In the genomic region with DNA sequence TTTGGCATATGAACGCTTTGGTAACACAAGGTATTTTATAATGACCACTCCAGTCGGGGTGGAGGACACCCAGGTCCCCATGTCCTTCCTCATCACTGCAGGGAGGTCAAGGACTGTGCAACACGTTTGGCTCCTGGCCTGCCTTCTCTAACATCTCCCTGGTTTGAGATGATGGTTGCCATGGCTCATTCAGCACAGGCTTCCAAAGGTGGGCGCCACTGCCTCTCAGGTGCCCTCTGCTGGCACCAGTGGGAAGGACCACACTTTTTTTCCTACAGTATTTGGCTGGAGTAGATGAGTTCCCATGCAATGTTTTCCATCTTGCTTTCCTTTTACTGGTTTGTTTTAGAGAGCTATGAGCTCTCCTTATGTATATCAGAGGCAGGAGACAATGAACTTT, we compare ENCODE assay signal across 8 mouse cellular contexts.
A peak's percentile ranks its signal among the peaks of the same experiment; 100 is the strongest.
DNase-seq lines count a peak whose midpoint lies in the region; ATAC-seq and TF ChIP-seq lines count a peak whose summit lies in the region.

No protein-coding gene starts in this region.

- DNase-seq in gastrocnemius, adult 2 months, result peak; percentile 22
- no peak for DNase-seq in gastrocnemius, adult 18-20 months (ENCODE audit: low spot score)
- no peak for DNase-seq in testis, postnatal 14 days (ENCODE audit: low spot score)
- DNase-seq in embryo, embryonic 10 days (ENCODE audit: low spot score), result peak; percentile 70
- peak; percentile 75 for DNase-seq in kidney, postnatal 4 days
- DNase-seq in adipocyte (ENCODE audit: low spot score), result no peak

- H3K27ac ChIP-seq in gastrocnemius, adult 2 months, result no peak overlapping the region
- H3K27ac ChIP-seq in testis, adult 2 months (ENCODE audit: control insufficient read depth, insufficient read depth, low read depth, low read length), result no peak overlapping the region

- H3K36me3 ChIP-seq in testis, adult 2 months (ENCODE audit: control insufficient read depth, insufficient read depth, low read length), result no peaks in the 10 kb centered on the region

- peak; percentile 81 for ATAC-seq in megakaryocyte-erythroid progenitor cell, adult 5-6 weeks (replicated peaks; ENCODE audit: low FRiP score, low TSS enrichment, poor library complexity, severe bottlenecking)

- H3K4me1 ChIP-seq in testis, adult 2 months (ENCODE audit: control insufficient read depth, insufficient read depth, low read length), result peaks cover 3% of the 10 kb centered on the region

- intact Hi-C loops in gastrocnemius, adult 2 months (cut with DNase I), result loop anchor here (5.0 kb wide), 1 partner anchor 198 kb away; no protein-coding TSS in a partner anchor

- peak; percentile 65 for TF ChIP-seq CTCF in gastrocnemius, adult 2 months (IDR thresholded peaks at IDR 0.05)
- peak; percentile 71; the same call in 1 of the 2 replicates for TF ChIP-seq CTCF in testis, adult 2 months (IDR thresholded peaks at IDR 0.05; ENCODE audit: control insufficient read depth, insufficient read depth, insufficient replicate concordance, low read depth, low read length)

- no peaks in the 10 kb centered on the region for H3K27me3 ChIP-seq in testis, adult 2 months (ENCODE audit: control insufficient read depth, insufficient read depth, low read length)

- H3K4me3 ChIP-seq in gastrocnemius, adult 2 months, result no peak overlapping the region
- H3K4me3 ChIP-seq in testis, adult 2 months (ENCODE audit: control insufficient read depth, low read depth, low read length), result no peak overlapping the region

- TF ChIP-seq POLR2A in testis, adult 2 months (IDR thresholded peaks at IDR 0.05; ENCODE audit: control insufficient read depth, low read depth, low read length), result no peak

Comparison
In these comparisons a context has a peak if more than half of its experiments do, and no peak if none do; other contexts are left out.
1. DNase-seq: peak in gastrocnemius, adult 2 months (single experiment), embryo, embryonic 10 days (single experiment) and kidney, postnatal 4 days (2 of 2); none in gastrocnemius, adult 18-20 months (single experiment), testis, postnatal 14 days (single experiment) and adipocyte (single experiment).